Mouse (Mus musculus) C3H10T1/2 (cell line): Measurements from ENCODE around the gene Bcl6. TPM values are rescaled to one million over a fixed set of nuclear protein-coding genes. Genes with fewer than 3 reads are reported as not detected.

Experiments
- polyA plus RNA-seq, 2 experiments: library from polyadenylated mRNA; unstranded; fragments of >200 nt; fragmentation: generic; extraction: Trizol; gene quantifications; one replicate each; pipeline ENCODE4 v1.2.1; 2012; ENCODE audit warnings: missing spikeins in 2 of 2

The Bcl6 gene
- polyA plus RNA-seq, result 1 to 10 TPM in 1 of 2 experiments, under 1 TPM in 1; 0.53 to 9.6 TPM

DNA sequence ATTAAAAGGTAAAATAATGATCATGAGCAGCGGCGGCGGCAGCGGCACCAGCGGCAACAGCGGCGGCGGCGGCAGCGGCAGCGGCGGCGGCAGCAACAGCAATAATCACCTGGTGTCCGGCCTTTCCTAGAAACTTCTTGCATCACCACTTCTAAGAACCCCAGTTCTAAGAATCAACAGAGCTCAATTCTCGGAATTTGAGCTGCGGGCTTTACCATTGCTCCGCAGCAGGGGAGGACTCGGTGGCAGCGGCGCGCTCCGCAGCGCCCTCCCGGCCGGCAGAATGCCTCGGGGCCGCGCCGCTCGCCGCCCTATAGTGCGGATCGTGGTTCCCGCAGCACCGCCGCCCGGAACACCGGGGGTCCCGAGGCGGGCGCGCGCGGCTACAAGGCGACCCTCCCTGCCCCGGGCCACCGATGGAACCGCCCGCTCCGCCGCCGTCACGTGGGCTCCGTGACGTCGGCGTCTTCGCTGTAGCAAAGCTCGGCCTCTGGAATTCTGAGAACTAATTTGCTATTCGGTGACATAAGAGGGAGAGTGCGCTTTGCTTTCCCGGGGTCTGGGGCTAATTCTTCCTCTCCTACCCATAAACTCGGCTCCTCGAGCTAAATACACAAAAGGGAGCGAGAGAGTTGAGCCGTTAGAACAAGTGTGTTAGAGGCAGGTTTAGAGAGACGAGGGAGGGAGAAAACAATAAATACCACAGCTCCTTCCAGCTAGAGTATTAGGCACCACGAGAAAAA lies at the start of gene Bcl6, which contains the start of gene Gm37419:
TSS of gene Bcl6 (minus strand) at position 387 of the 743 bp plus-strand sequence.
TSS of gene Gm37419 (plus strand) at position 17 of the 743 bp plus-strand sequence.

DNA sequence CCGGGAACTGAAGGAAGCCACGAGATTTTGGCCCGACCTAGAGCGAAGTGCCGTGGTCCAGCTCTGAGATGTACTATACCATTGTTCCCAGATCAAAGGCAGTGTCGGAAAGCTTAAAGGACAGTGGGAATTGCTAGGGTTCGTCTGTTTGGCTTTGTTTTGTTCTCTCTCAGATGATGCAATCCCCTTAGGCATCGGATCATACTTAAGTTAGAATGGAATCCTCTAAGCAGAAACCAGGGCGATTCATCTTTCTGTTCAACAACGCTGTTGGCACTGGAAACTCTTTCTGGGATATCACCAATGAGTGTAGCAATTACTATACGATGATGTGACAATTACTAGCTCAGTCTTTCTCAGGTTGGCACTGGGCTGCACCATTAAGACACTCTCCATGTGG lies 56.4 kb downstream of the Bcl6 start, which contains the start of gene Rtp2:
TSS of gene Rtp2 (minus strand) at position 101 of the 400 bp plus-strand sequence.

Other genes with a start within 250 kb of the Bcl6 start
- gene Sst, start 97.9 kb downstream of the Bcl6 start, polyA plus RNA-seq, result not detected
- gene Rtp2, start 56.5 kb downstream of the Bcl6 start, polyA plus RNA-seq, result not detected
- not detected for gene Gm37419, start 370 bp downstream of the Bcl6 start, polyA plus RNA-seq